Comparison of ENCODE assay signal across 8 mouse cellular contexts in the genomic region with DNA sequence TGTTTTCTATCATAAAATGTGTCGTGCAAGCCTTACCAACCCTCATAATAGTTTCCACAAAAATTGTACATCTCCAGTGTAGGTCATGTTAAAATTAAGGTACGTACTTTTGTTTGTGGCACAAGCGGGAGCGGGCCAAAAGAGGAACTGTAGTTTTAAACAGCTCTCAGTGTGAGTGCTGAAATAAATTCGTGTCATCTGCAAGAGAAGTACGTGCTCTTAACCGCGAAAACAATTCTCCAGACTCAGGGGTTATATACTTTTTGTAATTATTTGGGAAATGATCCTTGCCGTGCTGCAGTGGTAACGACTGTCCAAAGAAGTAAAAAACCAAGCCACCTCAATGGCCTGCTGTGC. TPM values are rescaled to one million over a fixed set of nuclear protein-coding genes. Genes with fewer than 3 reads are reported as not detected.
A peak's percentile ranks its signal among the peaks of the same experiment; 100 is the strongest.
DNase-seq lines count a peak whose midpoint lies in the region; ATAC-seq and TF ChIP-seq lines count a peak whose summit lies in the region.

No protein-coding gene starts in this region.

- ATAC-seq in forebrain, embryonic 16.5 days, result peak; percentile 1; the same call in 1 of the 2 replicates
- no peak; the same call in 1 of the 2 replicates for ATAC-seq in lung, postnatal 0 days

- H3K27me3 ChIP-seq in CH12.LX (replicated peaks), result no peaks in the 10 kb centered on the region
- no peaks in the 10 kb centered on the region for H3K27me3 ChIP-seq in forebrain, embryonic 16.5 days (replicated peaks; ENCODE audit: control insufficient read depth, insufficient read depth, low read length)
- H3K27me3 ChIP-seq in lung, postnatal 0 days (replicated peaks; ENCODE audit: insufficient read depth, low read length), result no peaks in the 10 kb centered on the region

- peaks cover 17% of the 10 kb centered on the region for H3K79me2 ChIP-seq in CH12.LX (replicated peaks; ENCODE audit: control insufficient read depth, extremely low read depth, insufficient read depth, poor library complexity, severe bottlenecking)

- WGBS in forebrain, embryonic 16.5 days, result 25% methylated on average over 10 of the region's 10 CpGs
- WGBS in lung, postnatal 0 days, result 15% methylated on average over 10 of the region's 10 CpGs

- in situ Hi-C loops in CH12.LX (cut with MboI; ENCODE audit: low pct_ligation_motif_present, low pct_unique_long_range_greater_than_20kb, low sequenced_read_pairs), result no loop called here

- peaks cover 0 to 20% of the 10 kb centered on the region in 2 experiments; a peak in 2 of 4 replicates for H3K4me1 ChIP-seq in CH12.LX (ENCODE audit: control insufficient read depth in 1 of 2, insufficient read depth in 2 of 2)
- H3K4me1 ChIP-seq in forebrain, embryonic 16.5 days (replicated peaks; ENCODE audit: control insufficient read depth, insufficient read depth, low read length), result peaks cover 6% of the 10 kb centered on the region; the same call in 1 of the 2 replicates
- H3K4me1 ChIP-seq in lung, postnatal 0 days (ENCODE audit: insufficient read depth, low read depth, low read length), result peaks cover 6% of the 10 kb centered on the region; the same call in 1 of the 2 replicates

- peak; percentile 56 for TF ChIP-seq EP300 in CH12.LX (IDR thresholded peaks at IDR 0.05; ENCODE audit: low read length)
- TF ChIP-seq EP300 in lung, postnatal 0 days (IDR thresholded peaks at IDR 0.05), result no peak

- peak overlapping the region; percentile 98; the same call in 1 of the 2 replicates for H3K4me2 ChIP-seq in CH12.LX (ENCODE audit: insufficient read depth, low read depth, poor library complexity, severe bottlenecking)
- peak overlapping the region; percentile 69 for H3K4me2 ChIP-seq in forebrain, embryonic 16.5 days (ENCODE audit: low read length)
- H3K4me2 ChIP-seq in lung, postnatal 0 days (replicated peaks; ENCODE audit: low read depth, low read length), result peak overlapping the region; percentile 57

- peak overlapping the region; percentile 67 for H3K9ac ChIP-seq in CH12.LX (ENCODE audit: insufficient read depth, low read depth)
- peak overlapping the region; percentile 65 for H3K9ac ChIP-seq in forebrain, embryonic 16.5 days (replicated peaks; ENCODE audit: low read depth, low read length)
- H3K9ac ChIP-seq in lung, postnatal 0 days (replicated peaks; ENCODE audit: low read depth), result peak overlapping the region; percentile 71

- intact Hi-C loops in gastrocnemius, adult 2 months (cut with DNase I), result loop anchor here (5.0 kb wide), 1 partner anchor 342 kb away; a partner anchor contains a TSS

- DNase-seq in gastrocnemius, adult 2 months, result no peak
- DNase-seq in gastrocnemius, adult 18-20 months (ENCODE audit: low spot score), result no peak
- peak; percentile 44 for DNase-seq in CH12.LX (ENCODE audit: extremely low read depth)
- peak; percentile 14 for DNase-seq in lung, postnatal 0 days (ENCODE audit: low spot score)
- DNase-seq in T-cell, adult 2 months (ENCODE audit: low spot score), result no peak
- no peak for DNase-seq in cerebellum, postnatal 14 days
- no peak for DNase-seq in Muller cell, postnatal 12 days (ENCODE audit: inconsistent ontology term)

- peak overlapping the region; percentile 90 for H3K27ac ChIP-seq in gastrocnemius, adult 2 months
- H3K27ac ChIP-seq in CH12.LX (ENCODE audit: insufficient read depth, low read depth), result peak overlapping the region; percentile 34; the same call in 1 of the 2 replicates
- H3K27ac ChIP-seq in forebrain, embryonic 16.5 days (ENCODE audit: low read length), result no peak overlapping the region; the same call in 1 of the 2 replicates
- peak overlapping the region; percentile 79 for H3K27ac ChIP-seq in lung, postnatal 0 days (ENCODE audit: low read length)

- H3K4me3 ChIP-seq in gastrocnemius, adult 2 months, result peak overlapping the region; percentile 88
- peak overlapping the region; percentile 65 to 98 (median 68) for H3K4me3 ChIP-seq in CH12.LX (replicated peaks in 1 of 3; ENCODE audit: low read depth in 2 of 3, low read length in 2 of 3, poor library complexity in 1 of 3)
- peak overlapping the region; percentile 60 for H3K4me3 ChIP-seq in forebrain, embryonic 16.5 days (replicated peaks; ENCODE audit: low read length)
- peak overlapping the region; percentile 75 for H3K4me3 ChIP-seq in lung, postnatal 0 days (ENCODE audit: low read depth, low read length)

- H3K9me3 ChIP-seq in CH12.LX (replicated peaks; ENCODE audit: low read length), result no peaks in the 10 kb centered on the region
- no peaks in the 10 kb centered on the region for H3K9me3 ChIP-seq in forebrain, embryonic 16.5 days (ENCODE audit: control insufficient read depth, low read length)
- H3K9me3 ChIP-seq in lung, postnatal 0 days (ENCODE audit: low read length), result no peaks in the 10 kb centered on the region

- no peak for TF ChIP-seq POLR2A in CH12.LX (IDR thresholded peaks at IDR 0.05; ENCODE audit: low read depth, low read length)

- no peak for TF ChIP-seq CTCF in gastrocnemius, adult 2 months (IDR thresholded peaks at IDR 0.05)
- TF ChIP-seq CTCF in CH12.LX (conservative IDR thresholded peaks at IDR 0.05 in 1 of 2, IDR thresholded peaks at IDR 0.05 in 1 of 2; ENCODE audit: low read depth in 2 of 2, low read length in 2 of 2), result no peak
- TF ChIP-seq CTCF in lung, postnatal 0 days (IDR thresholded peaks at IDR 0.05), result no peak

- no peak for TF ChIP-seq RAD21 in CH12.LX (IDR thresholded peaks at IDR 0.05; ENCODE audit: low read depth, low read length)

- dilution Hi-C loops in CH12.LX (cut with MboI; ENCODE audit: extremely low pct_ligation_motif_present, extremely low pct_unique_long_range_greater_than_20kb, low sequenced_read_pairs), result no loop called here

- peaks cover 8 to 26% of the 10 kb centered on the region in 2 experiments for H3K36me3 ChIP-seq in CH12.LX (replicated peaks in 1 of 2; ENCODE audit: control insufficient read depth in 1 of 2, insufficient read depth in 1 of 2, low read length in 1 of 2)
- peaks cover 2% of the 10 kb centered on the region; the same call in 1 of the 2 replicates for H3K36me3 ChIP-seq in forebrain, embryonic 16.5 days (ENCODE audit: control insufficient read depth, insufficient read depth)
- no peaks in the 10 kb centered on the region for H3K36me3 ChIP-seq in lung, postnatal 0 days (ENCODE audit: insufficient read depth, low read length)

TF ChIP-seq in CH12.LX, 34 proteins besides CTCF, POLR2A, EP300 and RAD21:
- TF ChIP-seq E2F4 (IDR thresholded peaks at IDR 0.05; ENCODE audit: insufficient replicate concordance, low read depth, low read length), result 0 out of 2 replicates have a peak, but pooled peaks have one; percentile 44
- TF ChIP-seq POLR2AphosphoS2 (IDR thresholded peaks at IDR 0.05; ENCODE audit: low read depth, low read length), result no peak
- peak; percentile 89 for TF ChIP-seq CHD1 (IDR thresholded peaks at IDR 0.05; ENCODE audit: low read depth, low read length)
- 0 out of 2 replicates have a peak, but pooled peaks have one; percentile 28 for TF ChIP-seq BHLHE40 (IDR thresholded peaks at IDR 0.05; ENCODE audit: low read depth, low read length)
- no peak for TF ChIP-seq USF2 (conservative IDR thresholded peaks at IDR 0.05; ENCODE audit: low read depth, low read length)
- no peak for TF ChIP-seq ZC3H11A (IDR thresholded peaks at IDR 0.05; ENCODE audit: low read depth, low read length)
- TF ChIP-seq SIN3A (IDR thresholded peaks at IDR 0.05; ENCODE audit: low read length), result peak; percentile 69; the same call in 1 of the 2 replicates
- TF ChIP-seq IRF4 (IDR thresholded peaks at IDR 0.05; ENCODE audit: low read depth, low read length), result 0 out of 2 replicates have a peak, but pooled peaks have one; percentile 13

RNA-seq across cellular contexts. Expression of a gene that starts 0.5 kb away (rescaled TPM):
- 10 to 100 TPM; 23.7 to 24.2 TPM for total RNA-seq in gastrocnemius, adult 2 months (2021)
- 10 to 100 TPM; 21.5 to 23.2 TPM for total RNA-seq in gastrocnemius, adult 18-20 months (2021)
- total RNA-seq in CH12.LX (2012; rRNA removed), result 23.8 and 30.9 TPM in 2 replicates
- total RNA-seq in CH12.LX (2014; rRNA removed), result 63.9 and 75.7 TPM in 2 replicates
- 38.4 and 42.4 TPM in 2 replicates for polyA plus RNA-seq in CH12.LX (2012; ENCODE audit: insufficient read length, low read depth)
- polyA plus RNA-seq in forebrain, embryonic 16.5 days (2015; fragmentation: Nextera tagmentation; extraction: Ambion mirVana), result 6.4 and 9.4 TPM in 2 replicates
- 23.4 and 28.2 TPM in 2 replicates for polyA plus RNA-seq in lung, postnatal 0 days (2015; fragmentation: Nextera tagmentation; extraction: Ambion mirVana)

RNA-seq across cellular contexts. Expression of a gene that starts 11.9 kb away (rescaled TPM):
- total RNA-seq in gastrocnemius, adult 2 months (2021), result 10 to 100 TPM; 21.5 to 32.1 TPM
- total RNA-seq in gastrocnemius, adult 18-20 months (2021), result 10 to 100 TPM; 23.4 to 24.1 TPM
- total RNA-seq in CH12.LX (2012; rRNA removed) (38.3 and 41.6 TPM in 2 replicates), CH12.LX (2014; rRNA removed) (68.9 and 84.0 TPM in 2 replicates)
- polyA plus RNA-seq in CH12.LX (2012; ENCODE audit: insufficient read length, low read depth), result 41.7 and 47.0 TPM in 2 replicates
- 55.4 and 65.8 TPM in 2 replicates for polyA plus RNA-seq in forebrain, embryonic 16.5 days (2015; fragmentation: Nextera tagmentation; extraction: Ambion mirVana)
- 23.8 and 23.9 TPM in 2 replicates for polyA plus RNA-seq in lung, postnatal 0 days (2015; fragmentation: Nextera tagmentation; extraction: Ambion mirVana)

RNA-seq across cellular contexts. Expression of a gene that starts 33.4 kb away (rescaled TPM):
- total RNA-seq in gastrocnemius, adult 2 months (2021), result not detected
- not detected for total RNA-seq in gastrocnemius, adult 18-20 months (2021)
- total RNA-seq in CH12.LX (2012; rRNA removed) (2.6 and 3.9 TPM in 2 replicates), CH12.LX (2014; rRNA removed) (6.5 and 7.4 TPM in 2 replicates)
- 6.1 and 6.3 TPM in 2 replicates for polyA plus RNA-seq in CH12.LX (2012; ENCODE audit: insufficient read length, low read depth)
- 0.63 TPM in 1 of 2 replicates, not detected in the other for polyA plus RNA-seq in forebrain, embryonic 16.5 days (2015; fragmentation: Nextera tagmentation; extraction: Ambion mirVana)
- 0.10 and 0.20 TPM in 2 replicates for polyA plus RNA-seq in lung, postnatal 0 days (2015; fragmentation: Nextera tagmentation; extraction: Ambion mirVana)

RNA-seq across cellular contexts. Expression of a gene that starts 33.6 kb away (rescaled TPM):
- total RNA-seq in gastrocnemius, adult 2 months (2021), result 100 to 1,000 TPM; 336 to 416 TPM
- 100 to 1,000 TPM; 332 to 350 TPM for total RNA-seq in gastrocnemius, adult 18-20 months (2021)
- total RNA-seq in CH12.LX (2012; rRNA removed) (2,653 and 2,733 TPM in 2 replicates), CH12.LX (2014; rRNA removed) (3,767 and 3,966 TPM in 2 replicates)
- 2,447 and 2,619 TPM in 2 replicates for polyA plus RNA-seq in CH12.LX (2012; ENCODE audit: insufficient read length, low read depth)
- 551 and 604 TPM in 2 replicates for polyA plus RNA-seq in forebrain, embryonic 16.5 days (2015; fragmentation: Nextera tagmentation; extraction: Ambion mirVana)
- 660 and 704 TPM in 2 replicates for polyA plus RNA-seq in lung, postnatal 0 days (2015; fragmentation: Nextera tagmentation; extraction: Ambion mirVana)

Comparison
In these comparisons a context has a peak if more than half of its experiments do, and no peak if none do; other contexts are left out.
1. DNase-seq: peak in CH12.LX (single experiment) and lung, postnatal 0 days (single experiment); none in gastrocnemius, adult 2 months (single experiment), gastrocnemius, adult 18-20 months (single experiment), T-cell, adult 2 months (single experiment), cerebellum, postnatal 14 days (0 of 2) and Muller cell, postnatal 12 days (single experiment).
2. Peak in every context shown above with its lines, with median percentiles within 50 percentile points of each other: H3K4me3 ChIP-seq, H3K4me2 ChIP-seq and H3K9ac ChIP-seq.